10 mouse cellular contexts compared by ENCODE assay signal in genomic region chr4:32306169-32306792, GRCm38 (mm10).
DNase-seq lines count a peak whose midpoint lies in the region; ATAC-seq and TF ChIP-seq lines count a peak whose summit lies in the region.
"Had no signal": no experiment of that assay in that cellular context is flagged by ENCODE, and none has a peak within 500 bp of the region (broad histone marks: within the 10 kb centered on the region; RNA-seq: fewer than 3 reads in every experiment).

No protein-coding gene starts in this region.

- peaks cover 52% of the 10 kb centered on the region for H3K4me1 ChIP-seq in embryonic facial prominence, embryonic 15.5 days
- H3K4me1 ChIP-seq in kidney, embryonic 15.5 days = peaks cover 47% of the 10 kb centered on the region
- peaks cover 38% of the 10 kb centered on the region; the same call in 1 of the 2 replicates for H3K4me1 ChIP-seq in lung, postnatal 0 days (ENCODE audit: insufficient read depth, low read depth, low read length)

- H3K27ac ChIP-seq in embryonic facial prominence, embryonic 15.5 days (replicated peaks) = peak overlapping the region; percentile 45; the same call in 1 of the 2 replicates
- H3K27ac ChIP-seq in kidney, embryonic 15.5 days = peak overlapping the region; percentile 72
- H3K27ac ChIP-seq in lung, postnatal 0 days (ENCODE audit: low read length) = peak overlapping the region; percentile 62; the same call in 1 of the 2 replicates

- H3K4me3 ChIP-seq in embryonic facial prominence, embryonic 15.5 days (replicated peaks) = no peak overlapping the region
- no peak overlapping the region for H3K4me3 ChIP-seq in kidney, embryonic 15.5 days (replicated peaks)
- no peak overlapping the region for H3K4me3 ChIP-seq in lung, postnatal 0 days (ENCODE audit: low read depth, low read length)
- H3K4me3 ChIP-seq: forebrain, embryonic 12.5 days had no signal

- WGBS in embryonic facial prominence, embryonic 15.5 days = 30% methylated on average over 3 of the region's 3 CpGs
- 28% methylated on average over 3 of the region's 3 CpGs for WGBS in kidney, embryonic 15.5 days
- WGBS in lung, postnatal 0 days = 4% methylated on average over 3 of the region's 3 CpGs

- no peaks in the 10 kb centered on the region for H3K36me3 ChIP-seq in embryonic facial prominence, embryonic 15.5 days
- no peaks in the 10 kb centered on the region for H3K36me3 ChIP-seq in kidney, embryonic 15.5 days
- no peaks in the 10 kb centered on the region for H3K36me3 ChIP-seq in lung, postnatal 0 days (ENCODE audit: insufficient read depth, low read length)
- H3K36me3 ChIP-seq: forebrain, embryonic 12.5 days had no signal

- DNase-seq in embryo, embryonic 10.5 days (ENCODE audit: low spot score) = peak; percentile 47
- no peak for DNase-seq in embryo, embryonic 9.5 days (ENCODE audit: extremely low spot score)
- DNase-seq in lung, postnatal 0 days (ENCODE audit: low spot score) = peak; percentile 70
- no peak for DNase-seq in urinary bladder, adult 18-20 months (ENCODE audit: low spot score in 2 of 2)
- DNase-seq in retina, postnatal 1 day = no peak
- DNase-seq: adrenal gland, postnatal 36 days had no signal

- ATAC-seq in embryonic facial prominence, embryonic 15.5 days (ENCODE audit: insufficient number of reproducible peaks, low FRiP score, low TSS enrichment, low read depth) = no peak
- ATAC-seq in kidney, embryonic 15.5 days (replicated peaks; ENCODE audit: low FRiP score) = no peak
- ATAC-seq in lung, postnatal 0 days = peak; percentile 63
- ATAC-seq in monocyte, adult 5-6 weeks (replicated peaks; ENCODE audit: insufficient number of reproducible peaks, low FRiP score, low TSS enrichment, poor library complexity, severe bottlenecking) = no peak

- H3K4me2 ChIP-seq in embryonic facial prominence, embryonic 15.5 days (replicated peaks) = no peak overlapping the region
- H3K4me2 ChIP-seq in kidney, embryonic 15.5 days = no peak overlapping the region
- H3K4me2 ChIP-seq in lung, postnatal 0 days (replicated peaks; ENCODE audit: low read depth, low read length) = no peak overlapping the region
- H3K4me2 ChIP-seq: forebrain, embryonic 12.5 days had no signal

- peak; percentile 83 for TF ChIP-seq EP300 in lung, postnatal 0 days (IDR thresholded peaks at IDR 0.05)

- H3K27me3 ChIP-seq in embryonic facial prominence, embryonic 15.5 days = no peaks in the 10 kb centered on the region
- no peaks in the 10 kb centered on the region for H3K27me3 ChIP-seq in kidney, embryonic 15.5 days
- no peaks in the 10 kb centered on the region for H3K27me3 ChIP-seq in lung, postnatal 0 days (replicated peaks; ENCODE audit: insufficient read depth, low read length)
- H3K27me3 ChIP-seq: forebrain, embryonic 12.5 days had no signal

- TF ChIP-seq CTCF in lung, postnatal 0 days (IDR thresholded peaks at IDR 0.05) = 0 out of 2 replicates have a peak, but pooled peaks have one; percentile 13

- no peaks in the 10 kb centered on the region for H3K9me3 ChIP-seq in embryonic facial prominence, embryonic 15.5 days (replicated peaks)
- H3K9me3 ChIP-seq in kidney, embryonic 15.5 days (replicated peaks) = no peaks in the 10 kb centered on the region
- no peaks in the 10 kb centered on the region for H3K9me3 ChIP-seq in lung, postnatal 0 days (ENCODE audit: low read length)
- H3K9me3 ChIP-seq: forebrain, embryonic 12.5 days had no signal

- H3K9ac ChIP-seq in embryonic facial prominence, embryonic 15.5 days = no peak overlapping the region
- H3K9ac ChIP-seq in kidney, embryonic 15.5 days = no peak overlapping the region
- H3K9ac ChIP-seq in lung, postnatal 0 days (replicated peaks; ENCODE audit: low read depth) = no peak overlapping the region
- H3K9ac ChIP-seq: forebrain, embryonic 12.5 days had no signal

Comparison
In these comparisons a context has a peak if more than half of its experiments do, and no peak if none do; other contexts are left out.
1. DNase-seq: peak in embryo, embryonic 10.5 days (single experiment) and lung, postnatal 0 days (single experiment); none in embryo, embryonic 9.5 days (single experiment), urinary bladder, adult 18-20 months (0 of 2) and retina, postnatal 1 day (single experiment).
2. Peak in every context shown above with its lines, with median percentiles within 50 percentile points of each other: H3K27ac ChIP-seq.